21 mouse cellular contexts compared by ENCODE assay signal in genomic region chr17:88779148-88779547, GRCm38 (mm10). TPM values are rescaled to one million over a fixed set of nuclear protein-coding genes. Genes with fewer than 3 reads are reported as not detected.
DNase-seq lines count a peak whose midpoint lies in the region; ATAC-seq lines count a peak whose summit lies in the region.
"Had no signal": no experiment of that assay in that cellular context is flagged by ENCODE, and none has a peak within 500 bp of the region (broad histone marks: within the 10 kb centered on the region; RNA-seq: fewer than 3 reads in every experiment).

No protein-coding gene starts in this region.

- H3K4me1 ChIP-seq in forebrain, embryonic 15.5 days: peaks cover 6% of the 10 kb centered on the region
- H3K4me1 ChIP-seq: heart, embryonic 12.5 days had no signal

- WGBS in forebrain, embryonic 15.5 days: 31% methylated on average over 3 of the region's 3 CpGs

- no peak overlapping the region for H3K4me2 ChIP-seq in forebrain, embryonic 15.5 days (replicated peaks)
- H3K4me2 ChIP-seq: embryonic facial prominence, embryonic 15.5 days; heart, embryonic 12.5 days; hindbrain, embryonic 15.5 days had no signal

- no peak overlapping the region; the same call in 1 of the 2 replicates for H3K27ac ChIP-seq in forebrain, embryonic 15.5 days (replicated peaks)
- H3K27ac ChIP-seq: embryonic facial prominence, embryonic 15.5 days; heart, adult 2 months; hindbrain, embryonic 10.5 days; hindbrain, embryonic 15.5 days had no signal

- no peaks in the 10 kb centered on the region for H3K9me3 ChIP-seq in forebrain, embryonic 15.5 days
- H3K9me3 ChIP-seq: embryonic facial prominence, embryonic 15.5 days; hindbrain, embryonic 10.5 days; hindbrain, embryonic 15.5 days had no signal

- H3K36me3 ChIP-seq in forebrain, embryonic 15.5 days: no peaks in the 10 kb centered on the region
- H3K36me3 ChIP-seq: embryonic facial prominence, embryonic 15.5 days; heart, embryonic 12.5 days; hindbrain, embryonic 10.5 days; hindbrain, embryonic 15.5 days had no signal

- no peak overlapping the region for H3K9ac ChIP-seq in forebrain, embryonic 15.5 days (replicated peaks)
- H3K9ac ChIP-seq: embryonic facial prominence, embryonic 15.5 days; heart, embryonic 12.5 days; hindbrain, embryonic 15.5 days had no signal

- peak; percentile 43 for DNase-seq in heart, adult 11 months
- DNase-seq in heart, adult 8-10 months (ENCODE audit: low spot score): no peak
- peak; percentile 30 for DNase-seq in right cerebral cortex, adult 18-20 months
- no peak for DNase-seq in right cerebral cortex, postnatal 25 days
- DNase-seq in cerebellum, postnatal 25 days: no peak
- no peak for DNase-seq in thymus, postnatal 14 days
- DNase-seq: adrenal gland, adult 2 months; adrenal gland, postnatal 25 days; cerebellum, postnatal 10 days; embryo, embryonic 11 days; gastrocnemius, postnatal 10 days; heart, adult 2 months had no signal

- peak; percentile 52; the same call in 1 of the 2 replicates for ATAC-seq in forebrain, embryonic 15.5 days (replicated peaks)
- ATAC-seq: intestine, embryonic 16.5 days had no signal

- H3K27me3 ChIP-seq in forebrain, embryonic 15.5 days: no peaks in the 10 kb centered on the region
- H3K27me3 ChIP-seq: embryonic facial prominence, embryonic 15.5 days; heart, embryonic 12.5 days; hindbrain, embryonic 15.5 days had no signal

- H3K4me3 ChIP-seq in forebrain, embryonic 15.5 days: no peak overlapping the region
- H3K4me3 ChIP-seq: embryonic facial prominence, embryonic 15.5 days; erythroblast, embryonic 14.5 days; heart, adult 2 months; heart, embryonic 12.5 days; hindbrain, embryonic 10.5 days; hindbrain, embryonic 15.5 days had no signal

RNA-seq across cellular contexts. Expression of gene Lhcgr, which starts 12.6 kb away (rescaled TPM):
- total RNA-seq in heart, adult 8-10 months (2022): not detected
- 0.95 and 1.5 TPM in 2 replicates for polyA plus RNA-seq in forebrain, embryonic 15.5 days (2015; fragmentation: Nextera tagmentation; extraction: Ambion mirVana)
- total RNA-seq: adrenal gland, postnatal 25 days; ES-E14; heart, adult 2 months had no signal
- polyA plus RNA-seq: embryonic facial prominence, embryonic 15.5 days; erythroblast, embryonic 14.5 days; heart, embryonic 16.5 days had no signal

Comparison
In these comparisons a context has a peak if more than half of its experiments do, and no peak if none do; other contexts are left out.
1. DNase-seq: peak in heart, adult 11 months (single experiment) and right cerebral cortex, adult 18-20 months (single experiment); none in heart, adult 8-10 months (single experiment), right cerebral cortex, postnatal 25 days (single experiment), cerebellum, postnatal 25 days (0 of 2) and thymus, postnatal 14 days (single experiment).